Mouse (Mus musculus) liver, adult 2 months (tissue): ENCODE measurements at regions not wholly inside any gene's neighbourhood (a gene's known extent, or its start where the extent isn't known, plus 50 kb on each side); places are given as distances from the start of the nearest gene placed in this dataset.

Source experiments
- CTCF ChIP-seq: fragments of 200-500 bp; IDR thresholded peaks from 2 replicates; pipeline ENCODE4 v1.5.1; 2011; ENCODE audit warnings: low read depth, low read length, control low read depth
- POLR2A ChIP-seq: fragments of 200-500 bp; IDR thresholded peaks from 2 replicates; pipeline ENCODE4 v1.6.1; 2011; ENCODE audit warnings: low read length, control low read depth; ENCODE audit not compliant: insufficient read depth; ENCODE audit errors: extremely low read depth

DNA sequence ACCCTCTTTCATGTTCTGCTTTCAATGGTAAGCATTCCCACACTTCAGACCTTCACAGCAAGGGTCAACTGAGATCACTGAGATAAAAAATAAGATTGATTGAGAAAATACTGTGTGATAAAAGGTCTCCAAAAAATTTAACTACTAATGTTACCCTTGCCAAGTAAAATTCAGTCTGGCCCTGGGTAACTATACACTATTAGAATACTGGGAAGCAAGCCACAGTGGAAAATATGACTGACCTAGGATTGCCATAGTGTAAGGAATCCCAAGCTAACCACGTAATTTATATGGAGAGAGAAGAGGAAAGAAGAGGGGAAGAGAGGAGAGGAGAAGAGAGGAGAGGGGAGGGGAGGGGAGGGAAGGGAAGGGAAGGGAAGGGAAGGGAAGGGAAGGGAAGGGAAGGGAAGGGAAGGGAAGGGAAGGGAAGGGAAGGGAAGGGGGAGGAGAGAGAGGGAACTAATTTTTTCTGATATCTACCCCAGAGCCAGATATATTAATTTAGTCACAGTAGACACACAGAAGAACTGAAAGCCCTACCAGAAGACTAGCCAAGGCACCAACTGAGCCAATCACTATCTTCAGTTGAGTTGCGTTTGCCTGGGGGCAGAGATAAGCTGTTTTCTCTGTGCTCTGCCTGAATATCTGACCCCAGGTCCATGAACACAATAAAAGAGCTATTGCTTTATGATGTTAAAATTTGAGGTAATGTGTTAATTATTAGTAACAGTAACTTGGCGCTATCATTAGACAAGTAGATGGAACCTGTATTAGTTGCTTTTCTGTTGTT lies 97.3 kb upstream of the Ifne start:
- TF ChIP-seq CTCF (no peak), POLR2A (no peak)
